Mouse (Mus musculus) cerebellum, adult 2 months (tissue): Measurements from ENCODE around the gene Ttll7. TPM values are rescaled to one million over a fixed set of nuclear protein-coding genes. Genes with fewer than 3 reads are reported as not detected.

Experiments
- DNase-seq, 2 experiments: peaks; one replicate each; pipeline ENCODE4 v3.0.0; 2021
- H3K27ac ChIP-seq: fragments of 200-500 bp; 2 replicates; pipeline ENCODE4 v1.5.1; 2012; ENCODE audit warnings: low read length, control low read depth, inconsistent platforms; ENCODE audit not compliant: insufficient read depth
- H3K27me3 ChIP-seq: fragments of 200-500 bp; 2 replicates; pipeline ENCODE4 v1.6.1; 2012; ENCODE audit warnings: inconsistent platforms, mild to moderate bottlenecking, low read length, moderate library complexity; ENCODE audit not compliant: control insufficient read depth, insufficient read depth
- H3K4me1 ChIP-seq: fragments of 200-500 bp; 2 replicates; pipeline ENCODE4 v1.6.1; 2011; ENCODE audit warnings: low read length; ENCODE audit not compliant: control insufficient read depth, insufficient read depth
- H3K4me3 ChIP-seq: fragments of 200-500 bp; replicated peaks from 2 replicates; pipeline ENCODE3; 2011; ENCODE audit warnings: mild to moderate bottlenecking, low read depth, low read length, control low read depth; ENCODE audit not compliant: insufficient read depth
- CTCF ChIP-seq: fragments of 200-500 bp; IDR thresholded peaks from 2 replicates; pipeline ENCODE4 v1.5.1; 2011; ENCODE audit warnings: low read depth, mild to moderate bottlenecking, control low read depth, low read length, moderate library complexity, borderline replicate concordance; ENCODE audit not compliant: insufficient read depth
- POLR2A ChIP-seq: fragments of 200-500 bp; IDR thresholded peaks from 2 replicates; pipeline ENCODE4 v1.6.1; 2011; ENCODE audit warnings: low read length, control low read depth, borderline replicate concordance; ENCODE audit not compliant: insufficient read depth
- WGBS: fragments of 180-500 bp; shearing (Covaris S2); methylation state at CpG from one replicate; pipeline ENCODE4 v1.1.7; 2018; 5-methylcytosine and 5-hydroxymethylcytosine counted together
- polyA plus RNA-seq: library from polyadenylated mRNA; depleted of rRNA; stranded (reverse); fragments of >200 nt; gene quantifications from 2 replicates; pipeline ENCODE4 v1.2.3, GENCODE M21; 2012

The Ttll7 gene
- polyA plus RNA-seq, 1 experiment: 76.4 TPM

DNA sequence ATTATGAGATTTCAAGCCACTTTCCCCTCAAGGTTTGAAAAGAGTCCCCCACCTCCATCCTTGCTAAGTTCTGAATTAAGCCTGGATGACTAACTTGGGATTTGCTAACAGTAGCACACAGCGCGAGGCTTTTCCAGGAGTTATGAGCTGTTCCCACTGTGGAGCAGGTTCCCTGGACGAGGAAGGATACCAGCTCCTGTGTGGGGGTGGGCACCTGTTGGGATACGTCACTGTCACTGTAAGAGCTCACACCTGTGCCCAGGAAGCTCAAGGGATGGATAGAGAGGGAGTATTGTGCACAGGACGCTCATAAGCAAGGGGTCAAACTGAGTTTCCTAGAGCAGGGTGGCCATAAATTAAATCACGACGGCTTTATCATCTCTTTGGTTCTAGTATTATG is 115.1 kb downstream of the Ttll7 start:
- no peak for TF ChIP-seq POLR2A
- no peak for TF ChIP-seq CTCF
- Histone ChIP-seq H3K27ac (no peak overlapping the region), H3K4me1 (no peaks in the 10 kb centered on the region), H3K4me3 (no peak overlapping the region), H3K27me3 (no peaks in the 10 kb centered on the region)
- no peak for DNase-seq
- WGBS: 83% methylated on average over 7 of the region's 7 CpGs

GRCm38 (mm10) chr3:146967834-146968233 is 115.7 kb downstream of the Ttll7 start:
- Histone ChIP-seq H3K4me1 (no peaks in the 10 kb centered on the region), H3K27ac (no peak overlapping the region), H3K27me3 (no peaks in the 10 kb centered on the region), H3K4me3 (no peak overlapping the region)
- no peak for TF ChIP-seq POLR2A
- no peak for TF ChIP-seq CTCF
- no peak for DNase-seq
- WGBS: 37% methylated on average over 4 of the region's 4 CpGs

GRCm38 (mm10) chr3:146978272-146978671 is 126.1 kb downstream of the Ttll7 start:
- no peak for TF ChIP-seq POLR2A
- TF ChIP-seq CTCF: no peak
- Histone ChIP-seq H3K4me1 (no peaks in the 10 kb centered on the region), H3K27me3 (no peaks in the 10 kb centered on the region), H3K27ac (no peak overlapping the region), H3K4me3 (no peak overlapping the region)
- DNase-seq: no peak
- 61% methylated on average over 3 of the region's 3 CpGs for WGBS

DNA sequence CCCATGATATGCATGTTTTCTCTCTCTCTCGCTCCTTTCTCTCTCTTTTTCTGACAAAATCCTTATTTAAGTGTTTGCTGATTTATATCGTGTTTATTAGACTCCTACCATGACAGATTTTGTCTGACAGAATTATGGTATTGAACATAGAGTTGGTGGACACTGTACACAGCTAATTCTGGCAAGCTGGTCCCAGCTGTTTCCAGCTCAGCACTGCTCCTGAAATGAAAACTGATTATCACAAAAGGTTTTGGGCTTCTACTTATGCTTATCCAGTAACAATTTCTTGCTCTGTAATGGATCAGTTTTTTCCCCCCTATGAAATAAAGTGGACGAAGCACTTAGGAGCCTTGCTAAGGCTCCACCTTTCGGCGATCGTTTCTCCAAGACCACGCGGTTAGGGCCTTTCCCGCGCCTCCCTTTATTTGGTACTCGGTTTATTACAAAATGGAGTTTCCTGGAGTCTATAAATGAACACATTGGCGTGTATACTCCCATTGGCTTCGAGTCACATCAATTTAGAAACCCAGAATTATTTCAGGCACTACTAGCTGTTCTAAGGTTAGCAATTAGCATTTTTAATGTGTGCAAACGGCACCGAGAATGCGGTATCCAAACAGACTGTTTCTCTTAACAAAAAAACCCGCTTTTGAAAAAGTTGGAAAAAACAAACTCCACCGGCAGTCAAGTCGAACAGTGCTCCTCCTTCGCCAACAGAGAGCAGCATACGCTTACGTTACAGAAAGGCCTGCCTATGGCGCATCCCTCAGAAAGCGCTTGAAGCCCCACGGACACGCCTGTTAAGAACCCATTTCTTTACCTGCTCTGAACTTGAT is 141.9 kb downstream of the Ttll7 start:
- H3K4me3 ChIP-seq: no peak overlapping the region
- 33% methylated on average over 26 of the region's 26 CpGs for WGBS
- no peaks in the 10 kb centered on the region for H3K4me1 ChIP-seq
- TF ChIP-seq CTCF (peak; percentile 53), POLR2A (no peak)
- no peaks in the 10 kb centered on the region for H3K27me3 ChIP-seq
- DNase-seq: peak; percentile 7 to 13
- no peak overlapping the region for H3K27ac ChIP-seq

GRCm38 (mm10) chr3:146994670-146995415 is 142.7 kb downstream of the Ttll7 start:
- WGBS: 71% methylated on average over 15 of the region's 15 CpGs
- no peaks in the 10 kb centered on the region for H3K4me1 ChIP-seq
- no peaks in the 10 kb centered on the region for H3K27me3 ChIP-seq
- no peak for DNase-seq
- no peak overlapping the region for H3K4me3 ChIP-seq
- no peak overlapping the region for H3K27ac ChIP-seq
- TF ChIP-seq POLR2A (no peak), CTCF (no peak)

GRCm38 (mm10) chr3:146999148-146999547 is 147.0 kb downstream of the Ttll7 start:
- 87% methylated on average over 2 of the region's 2 CpGs for WGBS
- H3K27ac ChIP-seq: no peak overlapping the region
- H3K4me1 ChIP-seq: no peaks in the 10 kb centered on the region
- no peak overlapping the region for H3K4me3 ChIP-seq
- DNase-seq: no peak
- TF ChIP-seq POLR2A (no peak), CTCF (no peak)
- no peaks in the 10 kb centered on the region for H3K27me3 ChIP-seq

DNA sequence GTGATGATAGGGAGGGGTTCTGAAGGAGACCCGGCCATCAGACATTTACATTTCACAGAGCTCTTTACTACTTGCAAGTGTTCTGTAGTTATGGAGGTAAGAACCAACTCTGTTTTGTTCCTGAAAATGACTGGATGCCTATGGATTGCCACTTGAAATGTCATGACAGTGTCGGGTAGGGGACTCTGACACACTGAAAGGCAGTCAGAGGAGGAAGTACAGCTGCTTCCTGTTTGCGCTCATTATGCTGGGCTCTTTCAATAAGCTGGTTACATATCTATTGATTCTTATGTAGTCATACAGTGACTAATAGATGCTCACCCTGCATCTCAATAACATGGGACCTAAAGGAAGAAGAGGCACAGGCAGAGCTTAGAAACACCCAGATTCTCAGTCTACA is 148.8 kb downstream of the Ttll7 start:
- H3K27me3 ChIP-seq: no peaks in the 10 kb centered on the region
- WGBS: 83% methylated on average over 3 of the region's 3 CpGs
- no peaks in the 10 kb centered on the region for H3K4me1 ChIP-seq
- TF ChIP-seq CTCF (no peak), POLR2A (no peak)
- no peak overlapping the region for H3K27ac ChIP-seq
- no peak for DNase-seq
- no peak overlapping the region for H3K4me3 ChIP-seq

DNA sequence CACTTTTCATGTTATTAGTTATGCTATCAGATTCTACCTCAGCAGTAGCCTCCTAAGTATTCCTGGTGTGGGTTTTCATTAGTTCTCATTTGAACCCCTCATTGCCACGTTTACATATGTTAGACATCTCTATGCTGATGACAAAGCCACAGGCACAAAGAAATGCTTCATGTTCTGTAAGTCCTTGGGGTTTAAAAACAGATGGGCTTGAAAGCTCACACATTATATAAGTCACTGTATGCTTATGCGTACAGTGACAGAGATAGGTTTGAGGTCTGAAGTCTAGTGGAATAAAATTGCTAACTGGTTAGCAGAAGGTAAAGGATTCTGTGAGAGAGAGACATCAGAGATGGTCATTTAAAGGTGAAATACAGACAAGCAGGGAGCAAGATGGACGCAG is 149.4 kb downstream of the Ttll7 start:
- H3K27me3 ChIP-seq: no peaks in the 10 kb centered on the region
- no peak for TF ChIP-seq POLR2A
- 54% methylated on average over 3 of the region's 3 CpGs for WGBS
- H3K4me3 ChIP-seq: no peak overlapping the region
- no peak for DNase-seq
- no peak overlapping the region for H3K27ac ChIP-seq
- no peaks in the 10 kb centered on the region for H3K4me1 ChIP-seq
